Mouse (Mus musculus): ENCODE data around the gene Pik3c2b. TPM values are rescaled to one million over a fixed set of nuclear protein-coding genes. Genes with fewer than 3 reads are reported as not detected.

Pik3c2b gene
- polyA plus RNA-seq (2012; rRNA removed), result 27.2 and 31.2 TPM in 2 replicates

DNA sequence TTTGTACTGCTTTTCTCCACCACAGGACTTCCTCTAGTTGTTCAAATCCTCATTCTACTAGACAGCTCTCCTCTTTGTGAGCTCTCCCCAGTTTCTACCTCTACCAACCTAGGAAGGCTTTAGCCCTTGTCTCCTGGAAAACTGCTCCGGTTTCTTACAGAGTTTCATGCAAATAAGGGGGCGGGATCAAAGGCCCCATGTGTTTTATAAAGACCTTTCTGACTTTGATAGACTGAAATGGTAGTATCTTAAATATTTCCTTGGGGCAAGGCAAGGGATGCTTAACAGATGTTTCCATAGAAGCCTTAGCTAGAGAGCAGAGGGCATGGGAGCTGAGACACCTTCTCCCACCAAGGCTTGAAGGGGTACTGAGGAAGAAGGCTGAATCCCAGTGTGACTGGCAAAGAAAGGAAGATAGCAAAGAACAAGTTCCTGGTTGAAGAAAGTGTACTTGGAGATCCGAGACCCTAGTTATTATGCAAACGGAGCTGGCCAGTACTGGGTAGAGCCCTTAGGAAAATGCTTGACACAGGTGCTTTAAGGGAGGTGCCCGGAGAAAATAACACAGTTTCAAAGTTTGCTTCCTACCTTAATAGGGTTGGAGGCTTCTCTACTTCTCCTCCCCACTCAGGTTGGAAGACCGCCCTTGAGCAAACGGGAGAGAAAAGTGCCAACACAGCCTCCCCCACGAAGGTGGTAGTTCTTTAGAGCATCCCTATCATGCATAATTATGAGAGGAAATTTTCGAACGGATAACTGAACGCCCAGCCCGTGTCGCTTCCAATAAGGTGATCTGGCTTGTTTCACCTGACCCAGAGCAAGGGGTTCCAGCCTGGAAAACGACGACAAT is at the start of gene Pik3c2b:
Gene Pik3c2b (plus strand): TSS at position 657 of the 850 bp plus-strand sequence.
- DNase-seq (ENCODE audit: low read depth), result no peak
- TF ChIP-seq POLR2A (IDR thresholded peaks at IDR 0.05; ENCODE audit: borderline replicate concordance, extremely low read depth, insufficient read depth, insufficient read length, poor library complexity, severe bottlenecking), result no peak
- no peak for TF ChIP-seq CTCF (IDR thresholded peaks at IDR 0.05; ENCODE audit: borderline replicate concordance, extremely low read depth, insufficient read depth, insufficient read length)

DNA sequence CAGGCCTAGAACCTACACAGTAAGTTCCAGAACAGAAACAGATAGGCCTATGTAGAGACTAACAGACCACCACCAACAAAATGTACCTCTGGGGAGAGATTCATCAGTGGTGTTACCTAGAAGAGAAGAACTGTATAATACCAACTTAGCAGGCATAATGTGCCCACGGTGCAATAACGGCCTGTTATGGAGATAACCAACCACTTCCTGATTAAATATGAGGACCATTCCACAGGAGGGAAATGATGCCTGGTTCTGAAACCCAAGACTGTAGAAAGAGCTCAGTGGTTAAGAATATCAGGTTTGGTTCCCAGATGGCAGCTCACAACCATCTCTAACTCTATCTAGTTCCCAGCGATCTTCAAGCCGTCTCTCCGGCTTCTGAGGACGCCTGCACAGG is 45.1 kb upstream of the Pik3c2b start:
- no peak for DNase-seq (ENCODE audit: low read depth)
- TF ChIP-seq POLR2A (IDR thresholded peaks at IDR 0.05; ENCODE audit: borderline replicate concordance, extremely low read depth, insufficient read depth, insufficient read length, poor library complexity, severe bottlenecking) (no peak), CTCF (IDR thresholded peaks at IDR 0.05; ENCODE audit: borderline replicate concordance, extremely low read depth, insufficient read depth, insufficient read length) (no peak)

DNA sequence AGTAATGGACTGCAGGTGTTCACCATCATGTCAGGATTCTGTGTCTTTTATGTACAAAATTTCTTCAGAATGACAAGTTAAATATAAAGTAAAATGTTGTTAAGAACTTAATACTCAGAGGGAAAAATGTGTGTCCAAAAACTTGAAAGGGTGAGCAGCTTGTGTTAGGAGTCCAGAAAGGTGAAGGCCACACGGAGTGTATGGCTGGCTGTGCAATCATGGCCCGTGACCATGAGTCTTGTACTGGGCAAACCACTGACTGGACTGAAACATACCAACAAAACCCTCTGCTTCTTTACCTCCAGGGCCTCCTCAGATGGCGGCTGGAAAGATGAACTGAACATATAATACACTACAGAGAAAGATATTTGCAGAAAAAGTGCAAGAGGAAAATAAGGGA is 38.9 kb upstream of the Pik3c2b start:
- TF ChIP-seq POLR2A (IDR thresholded peaks at IDR 0.05; ENCODE audit: borderline replicate concordance, extremely low read depth, insufficient read depth, insufficient read length, poor library complexity, severe bottlenecking) (no peak), CTCF (IDR thresholded peaks at IDR 0.05; ENCODE audit: borderline replicate concordance, extremely low read depth, insufficient read depth, insufficient read length) (no peak)
- no peak for DNase-seq (ENCODE audit: low read depth)

DNA sequence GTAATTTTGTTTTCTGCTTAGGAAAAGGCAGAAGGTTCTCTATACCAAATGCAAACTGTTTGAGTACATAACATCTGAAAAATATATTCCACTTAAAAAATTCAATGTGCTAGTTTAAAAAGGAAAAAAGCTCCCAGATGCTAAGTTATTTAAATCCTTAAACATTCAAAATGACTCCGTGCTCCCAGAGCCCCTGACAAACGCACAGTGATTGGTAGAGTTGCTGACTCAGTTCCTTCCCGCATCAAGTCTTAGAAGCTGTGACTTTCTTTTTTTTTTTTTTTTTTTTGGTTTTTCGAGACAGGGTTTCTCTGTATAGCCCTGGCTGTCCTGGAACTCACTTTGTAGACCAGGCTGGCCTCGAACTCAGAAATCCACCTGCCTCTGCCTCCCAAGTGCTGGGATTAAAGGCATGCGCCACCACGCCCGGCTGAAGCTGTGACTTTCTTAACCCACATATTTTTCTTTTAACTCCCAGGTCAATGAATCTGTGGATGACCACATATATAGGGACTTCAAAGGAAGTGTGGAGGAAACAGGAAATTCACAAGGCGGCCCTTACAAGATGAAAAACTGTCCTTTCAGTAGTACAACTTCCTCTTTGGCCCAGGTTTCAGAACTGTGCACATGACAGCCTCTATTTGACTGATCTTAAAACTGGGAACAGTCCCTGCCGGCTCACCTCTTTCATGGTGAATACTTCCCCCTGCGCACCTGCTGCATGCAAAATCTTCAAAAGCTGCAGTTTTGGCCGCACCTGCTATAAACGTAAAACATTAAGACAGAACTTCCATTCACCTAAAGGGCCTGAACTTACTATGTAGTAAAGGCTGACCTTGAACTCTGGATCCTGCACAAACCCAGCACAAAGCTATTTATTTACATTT is 33.3 kb upstream of the Pik3c2b start:
- DNase-seq (ENCODE audit: low read depth), result no peak
- no peak for TF ChIP-seq POLR2A (IDR thresholded peaks at IDR 0.05; ENCODE audit: borderline replicate concordance, extremely low read depth, insufficient read depth, insufficient read length, poor library complexity, severe bottlenecking)
- no peak for TF ChIP-seq CTCF (IDR thresholded peaks at IDR 0.05; ENCODE audit: borderline replicate concordance, extremely low read depth, insufficient read depth, insufficient read length)

DNA sequence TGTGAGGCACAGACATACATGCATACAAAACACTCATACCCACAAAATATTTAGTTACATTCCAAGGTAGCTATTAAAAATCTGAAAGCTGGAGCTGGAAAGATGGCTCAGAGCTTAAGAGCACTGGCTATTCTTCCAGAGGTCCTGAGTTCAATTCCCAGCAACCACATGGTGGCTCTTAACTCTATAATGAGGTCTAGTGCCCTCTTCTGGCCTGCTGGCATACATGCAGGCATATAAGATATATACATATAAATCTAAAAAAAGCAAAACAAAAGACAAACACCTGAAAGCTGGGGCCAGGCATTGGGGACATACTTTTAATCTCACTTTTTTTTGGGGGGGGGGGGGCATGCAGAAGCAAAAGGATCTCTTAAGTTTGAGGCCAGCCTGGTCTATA is 32.1 kb upstream of the Pik3c2b start:
- no peak for DNase-seq (ENCODE audit: low read depth)
- no peak for TF ChIP-seq POLR2A (IDR thresholded peaks at IDR 0.05; ENCODE audit: borderline replicate concordance, extremely low read depth, insufficient read depth, insufficient read length, poor library complexity, severe bottlenecking)
- no peak for TF ChIP-seq CTCF (IDR thresholded peaks at IDR 0.05; ENCODE audit: borderline replicate concordance, extremely low read depth, insufficient read depth, insufficient read length)

DNA sequence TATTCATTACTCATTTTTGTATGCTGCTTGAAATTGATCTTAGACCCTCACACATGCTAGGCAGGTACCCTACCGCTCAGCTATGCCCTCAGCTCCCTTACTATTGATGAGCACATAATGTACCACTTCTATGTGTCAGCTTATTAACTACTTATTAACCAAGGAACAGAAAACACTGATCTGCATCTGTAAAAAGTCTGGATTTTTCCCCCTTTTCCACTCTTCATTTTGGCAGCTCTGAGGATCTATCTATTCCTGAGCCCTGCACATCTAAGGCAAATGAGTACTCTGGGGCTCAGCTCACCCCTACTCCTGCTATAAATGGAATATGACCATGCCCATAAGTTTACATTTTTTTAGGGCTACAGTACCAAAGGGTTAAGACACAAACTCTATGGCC is 31.3 kb upstream of the Pik3c2b start:
- DNase-seq (ENCODE audit: low read depth), result no peak
- no peak for TF ChIP-seq POLR2A (IDR thresholded peaks at IDR 0.05; ENCODE audit: borderline replicate concordance, extremely low read depth, insufficient read depth, insufficient read length, poor library complexity, severe bottlenecking)
- TF ChIP-seq CTCF (IDR thresholded peaks at IDR 0.05; ENCODE audit: borderline replicate concordance, extremely low read depth, insufficient read depth, insufficient read length), result no peak

DNA sequence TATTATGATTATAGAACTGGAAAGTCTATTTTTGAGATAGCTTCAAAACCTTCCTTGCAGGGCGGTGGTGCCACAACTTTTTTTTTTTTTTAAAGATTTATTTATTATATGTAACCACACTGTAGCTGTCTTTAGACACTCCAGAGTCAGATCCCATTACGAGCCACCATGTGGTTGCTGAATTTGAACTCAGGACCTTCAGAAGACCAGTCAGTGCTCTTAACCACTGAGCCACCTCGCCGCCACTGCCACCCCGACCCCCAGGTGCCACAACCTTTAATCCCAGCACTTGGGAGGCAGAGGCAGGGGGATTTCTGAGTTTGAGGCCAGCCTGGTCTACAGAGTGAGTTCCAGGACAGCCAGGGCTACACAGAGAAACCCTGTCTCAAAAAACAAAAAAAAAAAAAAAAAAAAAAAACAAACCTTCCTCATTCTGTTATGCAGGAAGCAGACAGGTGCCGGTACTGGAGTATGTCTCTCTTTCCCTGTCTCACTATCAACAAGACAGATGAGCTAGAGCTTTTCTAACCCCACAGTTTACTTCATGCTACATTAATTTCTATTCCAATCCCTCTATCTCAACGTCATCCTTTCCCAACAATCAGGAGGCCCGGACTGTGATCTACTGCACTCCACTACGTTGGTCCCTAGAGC is 28.6 kb upstream of the Pik3c2b start:
- no peak for TF ChIP-seq POLR2A (IDR thresholded peaks at IDR 0.05; ENCODE audit: borderline replicate concordance, extremely low read depth, insufficient read depth, insufficient read length, poor library complexity, severe bottlenecking)
- TF ChIP-seq CTCF (IDR thresholded peaks at IDR 0.05; ENCODE audit: borderline replicate concordance, extremely low read depth, insufficient read depth, insufficient read length), result no peak
- DNase-seq (ENCODE audit: low read depth), result no peak

DNA sequence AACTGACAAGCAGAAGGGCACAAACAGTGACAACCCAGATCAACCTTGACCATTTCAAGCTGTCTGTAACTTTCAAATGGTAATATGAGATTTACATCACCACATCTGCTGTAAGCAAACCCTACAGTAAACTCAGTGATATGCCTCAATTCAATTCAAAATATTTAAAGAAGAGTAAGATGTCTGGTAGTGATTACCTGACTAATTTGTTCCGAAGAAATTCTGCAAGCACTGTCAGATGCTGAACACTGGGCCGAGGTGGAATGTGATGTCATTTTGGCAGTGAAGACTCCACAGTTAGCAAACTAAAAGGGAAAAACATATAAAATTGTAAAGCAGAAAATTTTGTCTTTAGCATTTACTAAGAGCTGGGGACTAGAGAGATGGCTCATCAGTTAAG is 26.9 kb upstream of the Pik3c2b start:
- TF ChIP-seq POLR2A (IDR thresholded peaks at IDR 0.05; ENCODE audit: borderline replicate concordance, extremely low read depth, insufficient read depth, insufficient read length, poor library complexity, severe bottlenecking) (no peak), CTCF (IDR thresholded peaks at IDR 0.05; ENCODE audit: borderline replicate concordance, extremely low read depth, insufficient read depth, insufficient read length) (no peak)
- no peak for DNase-seq (ENCODE audit: low read depth)

DNA sequence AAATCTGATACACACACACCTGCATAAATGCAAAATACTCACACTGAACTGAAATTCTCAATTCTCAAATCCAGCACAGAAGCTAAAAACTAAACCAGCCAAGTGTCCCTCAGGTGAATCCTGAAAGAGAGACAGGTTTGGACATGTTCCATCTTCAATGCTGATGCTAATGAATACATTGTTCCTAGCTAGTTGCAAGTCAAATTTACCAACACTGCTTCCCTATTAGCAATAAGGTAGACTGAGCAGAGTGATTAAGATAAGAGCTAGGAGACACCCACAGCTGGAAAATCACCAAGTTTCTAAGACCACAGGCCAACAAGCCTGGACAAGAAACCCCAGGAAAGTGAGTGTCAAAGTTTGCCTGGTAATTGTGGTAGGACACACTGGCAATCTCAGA is 26.2 kb upstream of the Pik3c2b start:
- DNase-seq (ENCODE audit: low read depth), result no peak
- TF ChIP-seq POLR2A (IDR thresholded peaks at IDR 0.05; ENCODE audit: borderline replicate concordance, extremely low read depth, insufficient read depth, insufficient read length, poor library complexity, severe bottlenecking), result no peak
- TF ChIP-seq CTCF (IDR thresholded peaks at IDR 0.05; ENCODE audit: borderline replicate concordance, extremely low read depth, insufficient read depth, insufficient read length), result no peak

DNA sequence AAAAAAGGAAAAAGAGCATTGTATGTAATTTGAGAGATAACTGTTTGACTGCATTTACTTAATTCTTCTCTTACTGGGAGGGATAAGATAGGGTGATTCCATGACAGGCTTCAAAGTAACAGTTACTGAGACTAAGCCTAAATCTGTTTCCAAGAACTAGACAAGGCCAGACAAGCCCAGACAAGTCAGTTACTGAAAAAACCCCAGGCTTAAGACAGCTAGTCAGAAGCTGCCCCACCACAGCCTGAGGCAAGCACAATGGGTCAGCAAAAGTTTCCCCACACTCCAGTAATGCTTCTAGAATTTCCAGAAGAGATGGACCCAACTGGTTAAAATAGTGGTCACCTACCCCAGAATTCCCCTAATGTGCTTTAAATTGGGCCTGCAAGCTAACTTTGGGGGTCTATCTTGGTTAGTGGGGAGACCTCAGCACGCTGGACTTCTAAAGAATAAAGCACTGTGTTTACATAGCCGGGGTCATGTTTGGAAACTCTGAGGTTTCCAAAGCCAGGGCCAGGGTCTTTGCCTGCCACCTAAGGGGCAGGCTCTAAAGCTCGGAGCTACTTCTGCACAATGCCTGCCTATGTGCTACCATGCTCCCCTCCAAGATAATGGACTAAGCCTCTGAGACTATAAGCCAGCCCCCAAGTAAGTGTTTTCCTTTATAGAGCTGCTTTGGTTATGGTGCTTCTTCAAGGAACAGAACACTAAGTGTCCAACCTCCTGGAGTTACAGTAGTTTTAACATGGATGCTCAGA is 25.2 kb upstream of the Pik3c2b start:
- TF ChIP-seq CTCF (IDR thresholded peaks at IDR 0.05; ENCODE audit: borderline replicate concordance, extremely low read depth, insufficient read depth, insufficient read length) (no peak), POLR2A (IDR thresholded peaks at IDR 0.05; ENCODE audit: borderline replicate concordance, extremely low read depth, insufficient read depth, insufficient read length, poor library complexity, severe bottlenecking) (no peak)
- DNase-seq (ENCODE audit: low read depth), result no peak
